Mouse (Mus musculus) left cerebral cortex, postnatal 25 days (tissue): Measurements from ENCODE around the gene Wwp2. TPM values are rescaled to one million over a fixed set of nuclear protein-coding genes. Genes with fewer than 3 reads are reported as not detected.
A peak's percentile ranks its signal among the peaks of the same experiment; 100 is the strongest.

Experiments
- DNase-seq, 2 experiments: peaks; one replicate each; pipeline ENCODE4 v3.0.0; 2022; ENCODE audit warnings: low spot score in 2 of 2, mixed read lengths in 1 of 2
- intact Hi-C: fragments of 180-260 bp; cut with DNase I; formaldehyde crosslinking; loops from one replicate; pipeline ENCODE4 v1.15.1; 2025
- total RNA-seq, 2 experiments: library from RNA; stranded (reverse); gene quantifications; 2 replicates each; pipeline ENCODE4 v1.2.3; 2021

Wwp2 gene
- total RNA-seq, 2 experiments from 2014 or later, result 32.7 to 42.0 TPM

DNA sequence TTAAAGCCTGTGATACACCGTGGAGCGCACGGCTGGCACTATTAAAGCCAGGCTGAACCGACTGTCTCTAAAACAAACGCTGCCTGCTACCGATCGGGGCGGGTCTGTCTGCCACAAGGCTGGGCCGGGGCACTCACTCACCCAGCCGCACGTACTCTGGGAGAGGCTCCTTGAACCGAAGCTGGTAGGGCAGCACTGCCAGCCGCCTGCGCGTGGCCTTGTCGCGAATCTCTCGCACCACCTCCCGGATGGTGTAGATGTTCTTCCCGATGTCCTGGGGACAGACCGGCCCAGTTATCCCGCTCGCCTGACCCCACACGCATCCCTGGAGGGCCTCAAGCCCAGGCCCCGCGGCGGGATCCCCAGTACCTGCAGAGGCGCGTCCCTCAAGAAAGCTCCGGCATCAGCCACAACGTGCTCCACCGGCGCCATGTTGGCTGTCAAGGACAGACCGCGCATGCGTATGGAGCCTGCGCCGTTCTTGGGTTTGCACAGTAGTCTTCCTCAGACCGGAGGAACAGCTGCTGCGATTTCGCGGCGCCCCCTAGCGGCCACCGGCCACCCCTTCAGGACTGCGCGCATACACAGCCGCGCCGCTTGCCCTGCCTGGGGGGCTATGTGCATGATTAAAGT is 11.5 kb upstream of the Wwp2 start, which contains the start of gene Nob1:
Gene Nob1, minus strand, starts transcription at position 455 of the 633 bp plus-strand sequence.
- intact Hi-C loops, result loop anchor here (2.0 to 5.0 kb wide), 3 partner anchors 36 to 320 kb away; no protein-coding TSS in a partner anchor
- peak; percentile 97 to 98 for DNase-seq

- intact Hi-C loops, result loop anchor here (2.0 kb wide), 2 partner anchors 36 to 320 kb away; no protein-coding TSS in a partner anchor
- DNase-seq, result no peak
Measured at GRCm38 (mm10) chr8:107425230-107425597, 11.0 kb upstream of the Wwp2 start.

GRCm38 (mm10) chr8:107430821-107431220 is 5.3 kb upstream of the Wwp2 start:
- intact Hi-C loops, result no loop called here
- DNase-seq, result no peak

GRCm38 (mm10) chr8:107435421-107435961 is 674 bp upstream of the Wwp2 start:
- DNase-seq, result no peak
- intact Hi-C loops, result no loop called here

DNA sequence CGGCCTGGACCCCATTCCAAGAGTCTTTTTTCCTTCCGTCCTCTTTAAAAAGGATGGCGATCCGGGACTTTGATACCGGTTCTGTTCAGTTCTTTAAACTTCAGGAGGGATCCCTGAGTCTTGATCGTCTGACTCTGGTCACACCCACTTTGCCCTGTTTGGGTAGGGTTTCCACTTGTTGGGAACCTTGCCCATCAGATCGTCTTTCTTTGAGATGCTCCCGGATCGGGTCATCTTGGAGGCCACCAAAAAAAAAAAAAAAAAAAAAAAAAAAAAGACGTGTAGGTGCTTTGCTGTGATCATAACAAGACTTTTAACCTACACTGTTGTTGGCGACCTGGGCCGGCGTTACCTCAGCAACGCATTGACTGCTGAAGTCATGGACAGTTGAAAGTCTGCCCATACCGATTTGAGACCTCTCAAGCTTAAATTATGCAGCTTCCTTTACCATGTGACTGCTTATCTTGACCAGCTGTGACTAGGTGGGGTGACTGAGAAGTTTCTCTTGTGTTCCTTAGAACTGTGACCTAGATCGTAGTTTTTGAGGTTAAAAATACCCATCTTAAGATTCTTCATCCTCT is 766 bp downstream of the Wwp2 start:
- intact Hi-C loops, result no loop called here
- DNase-seq, result no peak

DNA sequence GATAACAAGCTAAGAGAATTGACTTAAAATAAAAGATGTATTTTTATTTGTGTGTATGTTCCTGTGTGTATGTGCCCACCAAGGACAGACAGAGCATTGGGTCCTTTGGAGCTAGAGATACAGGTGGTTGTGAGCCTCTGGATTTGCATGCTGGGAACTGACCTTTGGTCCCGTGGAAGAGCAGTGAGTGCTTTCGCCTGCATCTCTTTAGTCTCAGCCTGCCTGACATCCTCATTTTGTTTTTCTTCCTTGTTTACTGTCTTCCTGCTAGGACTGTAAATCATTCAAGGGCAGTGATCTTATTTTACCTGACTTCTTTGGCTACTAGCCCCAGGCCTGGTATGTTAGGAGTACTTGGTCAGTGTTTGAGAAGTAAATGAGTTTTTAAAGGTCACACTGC is 1.5 kb downstream of the Wwp2 start:
- intact Hi-C loops, result no loop called here
- DNase-seq, result no peak

- intact Hi-C loops, result no loop called here
Measured at GRCm38 (mm10) chr8:107439880-107440625, 3.9 kb downstream of the Wwp2 start.

GRCm38 (mm10) chr8:107444626-107445025 is 8.5 kb downstream of the Wwp2 start:
- intact Hi-C loops, result no loop called here
- DNase-seq, result peak in 1 of 2 experiments; percentile 15

More at GRCm38 (mm10) chr8:107439880-107440625, 3.9 kb downstream of the Wwp2 start:
- DNase-seq, result no peak

GRCm38 (mm10) chr8:107447713-107448112 is 11.5 kb downstream of the Wwp2 start:
- no peak for DNase-seq
- intact Hi-C loops, result no loop called here

- DNase-seq, result no peak
- intact Hi-C loops, result no loop called here
Measured at GRCm38 (mm10) chr8:107448382-107448889, 12.3 kb downstream of the Wwp2 start.

- intact Hi-C loops, result no loop called here
- DNase-seq, result no peak
Measured at GRCm38 (mm10) chr8:107449130-107449529, 13.0 kb downstream of the Wwp2 start.

- intact Hi-C loops, result no loop called here
- no peak for DNase-seq
Measured at GRCm38 (mm10) chr8:107449655-107450054, 13.5 kb downstream of the Wwp2 start.

DNA sequence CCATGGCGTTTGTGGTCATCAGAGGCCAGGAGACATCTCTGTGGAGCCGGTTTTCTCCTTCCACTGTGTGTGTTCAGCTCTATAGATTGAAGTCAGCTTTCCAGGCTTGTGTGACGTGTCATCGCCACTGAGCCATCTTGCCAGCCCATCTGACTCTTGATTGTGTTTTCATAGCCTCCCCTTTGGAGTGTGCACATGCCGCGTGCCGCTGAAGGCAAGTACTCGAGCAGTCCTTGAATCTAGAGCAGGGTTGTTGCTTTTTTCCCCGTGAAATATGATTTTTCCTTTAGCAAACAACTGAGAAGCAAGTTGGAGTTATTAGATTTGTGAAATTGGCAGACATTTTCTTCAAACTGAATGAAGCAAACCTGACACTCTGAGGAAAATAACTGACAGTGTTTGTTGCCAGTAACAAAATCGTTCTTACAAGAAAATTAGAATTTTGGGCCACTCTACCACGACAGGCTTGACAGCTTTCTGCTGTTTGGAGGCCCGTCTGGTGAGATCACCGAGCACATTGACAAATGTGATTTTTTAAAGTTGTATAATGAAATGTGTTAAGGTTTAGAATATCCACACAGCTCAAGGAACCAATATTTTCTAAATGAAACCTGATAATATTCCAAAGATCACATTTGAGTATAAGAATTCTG is 15.4 kb downstream of the Wwp2 start:
- intact Hi-C loops, result no loop called here
- DNase-seq, result no peak

DNA sequence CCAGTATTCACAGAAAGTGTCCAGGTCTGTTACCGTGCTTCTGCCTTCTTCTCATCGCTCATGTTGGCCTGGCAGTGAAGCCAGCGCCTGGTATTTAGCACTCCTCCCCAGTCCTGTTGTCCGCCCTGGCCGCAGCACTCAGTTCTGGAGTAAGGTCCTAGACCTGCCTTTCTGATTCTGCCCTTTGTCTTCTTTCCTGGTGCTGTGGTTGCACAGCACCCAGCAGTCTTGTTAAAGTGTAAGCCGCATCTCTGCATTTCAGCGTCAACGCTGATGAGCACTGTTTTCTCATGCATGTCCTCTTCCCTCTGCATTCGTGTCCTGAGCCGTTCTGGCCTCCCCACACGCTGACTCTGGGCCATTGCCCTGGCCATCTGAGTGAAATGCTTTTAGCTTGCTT is 17.2 kb downstream of the Wwp2 start:
- no peak for DNase-seq
- intact Hi-C loops, result no loop called here

GRCm38 (mm10) chr8:107455268-107455667 is 19.1 kb downstream of the Wwp2 start:
- DNase-seq, result peak; percentile 53 to 56

GRCm38 (mm10) chr8:107457725-107458124 is 21.6 kb downstream of the Wwp2 start:
- intact Hi-C loops, result no loop called here
- DNase-seq, result no peak

More at GRCm38 (mm10) chr8:107455268-107455667, 19.1 kb downstream of the Wwp2 start:
- intact Hi-C loops, result loop anchor here (1.0 kb wide), 1 partner anchor 121 kb away; no protein-coding TSS in a partner anchor

GRCm38 (mm10) chr8:107458281-107458680 is 22.1 kb downstream of the Wwp2 start:
- intact Hi-C loops, result no loop called here
- no peak for DNase-seq

DNA sequence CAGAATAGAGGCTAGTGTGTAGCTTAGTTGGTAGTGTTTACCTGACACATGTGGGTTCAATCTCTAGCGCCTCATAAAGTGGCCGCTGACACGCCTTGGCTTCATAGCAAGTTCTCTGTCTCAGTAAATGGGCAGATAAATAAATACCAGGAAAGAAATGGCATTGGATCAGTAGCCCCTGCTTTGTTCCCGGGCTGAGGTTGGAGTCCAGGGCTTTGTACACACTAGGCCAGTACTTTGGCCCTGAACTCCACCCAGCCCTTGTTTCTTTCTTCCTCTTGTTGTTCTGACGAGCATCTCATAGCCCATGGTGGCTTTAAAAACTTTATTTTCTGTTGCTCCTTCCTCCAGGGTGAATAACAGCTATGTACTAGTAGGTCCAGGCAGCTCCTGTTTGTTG is 26.3 kb downstream of the Wwp2 start:
- intact Hi-C loops, result no loop called here
- no peak for DNase-seq

DNA sequence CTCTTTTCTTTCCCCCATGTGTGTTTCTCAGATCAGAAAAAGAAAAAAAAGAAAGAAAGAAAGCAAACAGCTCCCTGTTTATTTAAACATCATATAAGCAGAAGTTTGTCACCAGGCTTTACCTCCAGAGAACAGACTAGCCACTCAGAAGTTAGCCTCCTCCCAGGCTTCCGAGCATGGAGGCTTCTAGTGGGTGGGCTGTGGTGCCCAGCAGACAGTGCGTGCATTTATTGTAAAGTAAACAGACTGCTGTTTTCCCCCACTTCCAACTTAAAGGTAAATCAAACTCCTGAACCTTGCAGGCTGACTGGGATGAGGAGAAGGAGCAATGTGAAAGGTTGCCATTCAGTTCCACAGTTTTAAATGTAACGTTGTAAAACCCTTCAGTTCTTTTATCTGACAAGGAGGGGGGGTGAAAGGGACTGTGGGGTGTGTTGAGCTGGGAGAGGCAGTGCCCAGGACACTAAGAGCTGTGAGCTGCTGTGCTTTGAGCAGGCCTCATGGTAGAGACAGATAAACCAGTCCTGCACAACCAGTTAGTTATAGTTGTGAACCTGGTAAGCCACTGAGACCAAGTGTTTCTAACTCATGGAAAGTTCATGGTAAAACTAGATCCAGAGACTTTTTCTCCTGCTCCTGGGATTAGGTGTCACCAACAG is 29.3 kb downstream of the Wwp2 start:
- intact Hi-C loops, result no loop called here
- no peak for DNase-seq
